Mouse (Mus musculus) limb, embryonic 14.5 days (tissue): ENCODE data around the gene Slc25a21. TPM values are rescaled to one million over a fixed set of nuclear protein-coding genes. Genes with fewer than 3 reads are reported as not detected.

Experiments used
- ATAC-seq: fragments of 200-750 bp; cut with Nextera tagmentation; 2 replicates; pipeline ENCODE4 v1.8.0; 2017; ENCODE audit warnings: low read depth, moderate number of reproducible peaks, moderate TSS enrichment; ENCODE audit not compliant: low FRiP score
- DNase-seq: peaks from one replicate; pipeline ENCODE4 v3.0.0-alpha.2; 2015; ENCODE audit warnings: low spot score
- H3K27ac ChIP-seq: fragments of 300-500 bp; sonication (generic); replicated peaks from 2 replicates; pipeline ENCODE4 v1.5.1; 2014; ENCODE audit warnings: low read depth, mild to moderate bottlenecking, low read length, moderate library complexity, mixed read lengths
- H3K27me3 ChIP-seq: fragments of 300-500 bp; sonication (generic); 2 replicates; pipeline ENCODE4 v1.6.1; 2014; ENCODE audit warnings: low read length, mixed read lengths; ENCODE audit not compliant: control insufficient read depth, insufficient read depth
- H3K36me3 ChIP-seq: fragments of 300-500 bp; sonication (generic); 2 replicates; pipeline ENCODE4 v1.6.1; 2014; ENCODE audit warnings: mild to moderate bottlenecking, low read length, moderate library complexity, mixed read lengths; ENCODE audit not compliant: control insufficient read depth, insufficient read depth
- H3K4me1 ChIP-seq: fragments of 300-500 bp; sonication (generic); 2 replicates; pipeline ENCODE4 v1.6.1; 2014; ENCODE audit warnings: antibody characterized with exemption, low read length, mixed read lengths; ENCODE audit not compliant: control insufficient read depth, insufficient read depth
- H3K4me2 ChIP-seq: fragments of 300-500 bp; sonication (generic); replicated peaks from 2 replicates; pipeline ENCODE4 v1.6.1; 2014; ENCODE audit warnings: low read depth, mild to moderate bottlenecking, low read length, moderate library complexity; ENCODE audit not compliant: severe bottlenecking
- H3K4me3 ChIP-seq: fragments of 300-500 bp; sonication (generic); replicated peaks from 2 replicates; pipeline ENCODE4 v1.5.1; 2014; ENCODE audit warnings: low read length
- H3K9ac ChIP-seq: fragments of 300-500 bp; sonication (generic); 2 replicates; pipeline ENCODE4 v1.6.1; 2014; ENCODE audit warnings: mild to moderate bottlenecking, low read depth, low read length, moderate library complexity; ENCODE audit not compliant: severe bottlenecking
- H3K9me3 ChIP-seq: fragments of 300-500 bp; sonication (generic); 2 replicates; pipeline ENCODE4 v1.6.1; 2016; ENCODE audit warnings: low read length; ENCODE audit not compliant: control insufficient read depth
- POLR2A ChIP-seq: fragments of 200-500 bp; IDR thresholded peaks from 2 replicates; pipeline ENCODE4 v1.8.0; 2012; ENCODE audit warnings: inconsistent platforms, mild to moderate bottlenecking, moderate library complexity, borderline replicate concordance; ENCODE audit not compliant: insufficient read depth, insufficient read length; ENCODE audit errors: extremely low read depth
- WGBS: fragments of 180-500 bp; shearing (Covaris S2); extraction: QIAGEN DNeasy Blood & Tissue Kit; methylation state at CpG from one replicate; pipeline ENCODE4 v1.1.7; 2014; 5-methylcytosine and 5-hydroxymethylcytosine counted together
- polyA plus RNA-seq, 2 experiments: library from polyadenylated mRNA; depleted of rRNA in 1 of 2; stranded (reverse) in 1 of 2; unstranded in 1 of 2; fragments of >200 nt; fragmentation: Nextera tagmentation in 1 of 2; extraction: Ambion mirVana in 1 of 2; gene quantifications; 2 replicates each; pipeline versions ENCODE4 v1.2.1 to v1.2.3; 2012 to 2014

Gene Slc25a21
- polyA plus RNA-seq, 2 experiments: 0.24 to 0.45 TPM

- H3K4me1 ChIP-seq: 0 out of 2 replicates have a peak, but pooled peaks cover 2% of the 10 kb centered on the region
- H3K4me3 ChIP-seq: no peak overlapping the region
- no peak overlapping the region for H3K27ac ChIP-seq
- DNase-seq (no peak), ATAC-seq (no peak)
- WGBS: 70% methylated on average over 6 of the region's 6 CpGs
- no peak overlapping the region for H3K9ac ChIP-seq
- H3K9me3 ChIP-seq: no peaks in the 10 kb centered on the region
- H3K36me3 ChIP-seq: no peaks in the 10 kb centered on the region
- no peaks in the 10 kb centered on the region for H3K27me3 ChIP-seq
- no peak for TF ChIP-seq POLR2A
- no peak overlapping the region for H3K4me2 ChIP-seq
These were observed 429.8 kb downstream of the Slc25a21 start for GRCm38 (mm10) chr12:56767474-56767873.

- no peak for ATAC-seq
These were observed 460.2 kb downstream of the Slc25a21 start for GRCm38 (mm10) chr12:56737104-56737503.

GRCm38 (mm10) chr12:56727631-56728030 is 469.6 kb downstream of the Slc25a21 start:
- H3K4me1 ChIP-seq: no peaks in the 10 kb centered on the region
- H3K4me2 ChIP-seq: no peak overlapping the region
- H3K9me3 ChIP-seq: no peaks in the 10 kb centered on the region
- H3K4me3 ChIP-seq: no peak overlapping the region
- 71% methylated on average over 4 of the region's 4 CpGs for WGBS
- H3K36me3 ChIP-seq: no peaks in the 10 kb centered on the region
- DNase-seq: no peak
- H3K27me3 ChIP-seq: no peaks in the 10 kb centered on the region
- TF ChIP-seq POLR2A: no peak
- no peak for ATAC-seq
- H3K9ac ChIP-seq: no peak overlapping the region
- H3K27ac ChIP-seq: no peak overlapping the region

More at GRCm38 (mm10) chr12:56737104-56737503, 460.2 kb downstream of the Slc25a21 start:
- H3K4me3 ChIP-seq: no peak overlapping the region
- H3K36me3 ChIP-seq: no peaks in the 10 kb centered on the region
- H3K4me1 ChIP-seq: no peaks in the 10 kb centered on the region
- H3K9ac ChIP-seq: no peak overlapping the region
- no peaks in the 10 kb centered on the region for H3K27me3 ChIP-seq
- H3K4me2 ChIP-seq: no peak overlapping the region
- no peak for DNase-seq
- TF ChIP-seq POLR2A: no peak
- H3K9me3 ChIP-seq: no peaks in the 10 kb centered on the region
- H3K27ac ChIP-seq: no peak overlapping the region
- WGBS: 90% methylated on average over 4 of the region's 4 CpGs

DNA sequence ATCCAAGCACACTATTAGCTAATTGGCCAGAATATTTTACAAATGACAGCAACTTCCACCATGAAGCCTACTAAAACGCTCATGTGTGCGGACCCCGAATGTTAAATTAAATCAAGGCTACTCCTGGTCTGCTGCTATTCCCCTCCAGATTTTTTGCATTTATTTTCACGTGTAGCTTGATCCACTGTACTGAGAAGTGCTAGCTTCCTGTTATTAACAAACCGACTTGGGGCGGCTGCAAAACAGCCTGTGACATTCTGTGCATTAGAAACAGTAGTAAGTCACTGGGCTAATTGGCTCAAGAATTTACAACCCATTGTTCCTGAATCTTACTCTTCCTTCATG is 478.6 kb downstream of the Slc25a21 start:
- Histone ChIP-seq H3K4me2 (peak overlapping the region; percentile 28; the same call in 1 of the 2 replicates), H3K27me3 (0 out of 2 replicates have a peak, but pooled peaks cover 3% of the 10 kb centered on the region), H3K4me3 (no peak overlapping the region), H3K9ac (no peak overlapping the region), H3K4me1 (peaks cover 11% of the 10 kb centered on the region; the same call in 1 of the 2 replicates), H3K9me3 (no peaks in the 10 kb centered on the region), H3K27ac (no peak overlapping the region), H3K36me3 (no peaks in the 10 kb centered on the region)
- TF ChIP-seq POLR2A: no peak
- WGBS: 10% methylated on average over 6 of the region's 6 CpGs
- DNase-seq (no peak), ATAC-seq (peak; percentile 70)

DNA sequence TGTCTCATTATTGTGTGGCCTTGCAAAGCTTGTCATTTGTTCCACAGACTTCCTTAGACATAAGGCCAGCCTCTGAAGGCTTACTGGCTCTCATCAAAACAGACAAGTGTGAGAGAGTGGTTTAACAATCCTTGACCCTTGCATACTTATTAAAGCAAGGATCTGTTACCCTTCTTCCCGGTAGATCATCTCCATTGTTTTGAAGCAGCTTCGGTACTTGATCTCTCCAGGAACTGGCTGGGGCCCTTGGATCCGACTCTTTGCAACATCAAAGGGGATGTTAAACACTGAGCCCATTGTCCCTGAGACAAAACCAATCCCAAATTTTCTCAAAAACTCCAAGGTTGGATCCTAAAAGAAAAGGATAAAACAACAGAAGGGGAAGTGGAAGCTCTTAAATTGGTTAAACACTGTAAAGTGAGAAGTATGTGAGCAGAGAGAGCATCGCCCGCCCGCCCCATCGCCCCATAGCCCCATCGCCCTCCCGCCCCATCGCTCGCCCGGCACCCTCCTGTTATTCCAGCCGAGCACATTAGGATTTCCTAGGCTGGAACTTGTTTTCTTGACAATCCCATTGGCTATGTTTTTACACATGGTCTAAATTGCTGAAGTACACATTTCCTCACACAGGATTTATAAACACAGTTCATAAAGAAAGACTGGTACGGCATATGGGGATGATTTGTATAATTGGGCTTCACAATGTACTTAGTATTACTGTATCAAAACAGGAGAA is 479.1 kb downstream of the Slc25a21 start:
- DNase-seq (no peak), ATAC-seq (peak; percentile 67)
- WGBS: 10% methylated on average over 14 of the region's 14 CpGs
- Histone ChIP-seq H3K27me3 (0 out of 2 replicates have a peak, but pooled peaks cover 3% of the 10 kb centered on the region), H3K36me3 (no peaks in the 10 kb centered on the region), H3K4me3 (no peak overlapping the region), H3K9ac (no peak overlapping the region), H3K4me2 (peak overlapping the region; percentile 28; the same call in 1 of the 2 replicates), H3K4me1 (peaks cover 11% of the 10 kb centered on the region; the same call in 1 of the 2 replicates), H3K27ac (no peak overlapping the region), H3K9me3 (no peaks in the 10 kb centered on the region)
- TF ChIP-seq POLR2A: no peak
